Mouse (Mus musculus) right cerebral cortex, postnatal 25 days (tissue): ENCODE results near the gene N4bp2.
A peak's percentile ranks its signal among the peaks of the same experiment; 100 is the strongest.
"Not testable (repeated sequence)": the region's sequence is repeated elsewhere in the genome, so short reads cannot be mapped to it uniquely, and the experiment has no call there.

ENCODE experiments used
- DNase-seq: peaks from one replicate; pipeline ENCODE4 v3.0.0; 2022

Gene N4bp2

DNA sequence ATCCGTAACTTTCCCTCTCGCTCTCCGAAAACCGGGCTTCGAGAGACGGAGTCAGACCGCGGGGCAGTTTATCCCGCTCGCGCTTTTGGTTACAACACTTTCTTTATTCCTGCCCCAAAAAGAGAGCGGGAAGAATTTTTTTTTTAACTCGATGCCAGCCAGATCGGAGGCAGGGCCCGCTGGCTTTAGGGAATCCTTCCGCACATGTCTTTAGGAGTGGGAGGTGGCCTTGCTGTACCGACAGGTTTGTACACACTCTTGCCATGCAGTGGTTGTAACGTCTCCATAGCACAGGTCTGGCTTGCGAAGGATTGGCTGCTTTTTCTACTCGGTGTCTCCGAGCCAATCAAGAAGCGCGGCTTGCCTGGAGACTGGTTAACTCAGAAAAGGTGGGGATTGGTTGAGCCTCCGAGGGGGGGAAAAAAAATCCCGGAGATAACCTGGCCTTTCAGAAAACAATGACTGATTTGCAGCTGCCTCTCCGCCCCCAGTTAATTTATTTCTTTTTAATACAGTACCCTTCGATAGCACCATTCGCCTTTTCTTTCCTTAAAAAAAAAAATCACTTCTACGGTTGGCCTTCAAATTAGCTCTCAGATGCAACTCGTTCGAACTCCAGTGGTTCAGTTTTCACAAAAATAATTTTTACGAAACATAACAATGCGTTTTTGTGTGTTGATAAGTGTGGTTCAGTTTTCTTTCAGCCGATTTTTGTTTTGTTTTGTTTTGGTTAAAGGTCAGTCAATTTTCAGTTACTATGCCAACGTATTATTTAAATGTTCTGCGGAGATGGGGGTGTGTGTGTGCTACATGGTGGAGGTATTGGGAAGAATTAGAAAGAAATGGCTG, 1.7 kb downstream of the N4bp2 start:
- DNase-seq: peak; percentile 87

DNA sequence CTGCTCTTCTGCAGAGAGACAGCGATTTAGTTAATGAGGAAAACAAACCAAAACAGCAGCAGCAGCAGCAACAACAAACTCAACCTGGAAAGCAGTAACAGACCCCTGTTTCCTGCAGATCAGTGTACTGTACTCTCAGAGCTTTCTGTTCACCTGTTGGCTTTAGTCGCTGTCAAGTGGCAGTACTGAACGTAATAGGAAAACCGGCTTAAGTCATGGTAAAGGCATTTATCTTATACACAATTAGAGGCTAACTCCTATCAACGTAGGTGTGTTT, 2.3 kb downstream of the N4bp2 start:
- DNase-seq: no peak

DNA sequence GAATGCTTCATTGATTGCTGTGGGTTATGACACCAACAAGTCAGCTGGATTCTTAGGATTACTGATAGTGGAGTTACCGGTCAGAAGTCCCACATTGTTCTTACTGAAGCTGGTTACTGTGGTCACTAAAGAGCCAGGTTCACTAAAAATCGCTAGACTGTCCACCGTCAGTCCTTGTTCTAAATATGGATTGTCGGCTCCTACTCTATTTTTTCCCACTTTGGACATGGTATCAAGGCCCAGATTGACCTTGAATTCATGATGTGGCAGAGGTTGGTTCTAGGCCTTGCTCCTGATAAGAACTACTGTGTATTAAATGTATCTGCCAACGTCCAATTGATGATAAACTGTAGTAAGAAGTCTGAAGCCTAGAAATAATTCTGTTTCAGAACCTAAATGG, 4.7 kb downstream of the N4bp2 start:
- DNase-seq: no peak

DNA sequence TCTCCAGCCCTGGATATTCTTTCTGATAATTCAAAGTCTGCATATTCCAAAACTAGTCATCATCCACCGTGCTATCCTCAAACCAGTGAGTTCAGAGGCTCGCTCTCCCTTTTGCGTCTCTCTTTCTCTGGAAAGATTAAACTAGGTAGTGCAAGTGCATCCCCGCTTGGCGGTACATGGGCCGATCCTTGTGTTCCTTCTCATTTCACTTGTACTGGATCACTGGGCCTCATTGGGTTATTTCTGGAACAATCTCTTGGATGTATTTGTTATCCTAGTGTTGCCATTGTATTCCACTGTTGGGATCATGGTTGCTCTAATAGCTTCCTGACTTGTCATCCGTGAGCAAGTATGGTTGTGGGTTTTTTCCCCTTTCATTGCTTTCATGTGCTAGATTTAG, 6.7 kb downstream of the N4bp2 start:
- no peak for DNase-seq

DNA sequence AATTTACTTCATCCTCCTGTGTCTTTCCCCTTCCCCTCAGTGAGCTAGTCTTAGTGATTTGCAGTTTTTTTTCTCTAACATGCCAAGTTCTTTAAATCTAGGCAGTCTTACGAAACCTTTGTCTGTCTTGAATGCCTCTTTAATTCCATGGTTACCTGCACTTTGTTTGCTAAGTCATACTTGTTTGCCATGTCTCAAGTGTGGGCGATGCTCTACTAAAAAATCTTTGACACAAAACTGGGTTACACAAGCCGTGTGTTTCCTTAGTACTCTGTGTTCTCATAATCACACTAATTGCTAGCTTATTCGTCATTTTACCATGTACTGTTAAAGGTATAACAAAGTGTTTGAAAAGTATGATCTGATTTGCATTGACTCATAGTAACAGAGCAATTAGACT, 7.2 kb downstream of the N4bp2 start:
- no peak for DNase-seq

DNA sequence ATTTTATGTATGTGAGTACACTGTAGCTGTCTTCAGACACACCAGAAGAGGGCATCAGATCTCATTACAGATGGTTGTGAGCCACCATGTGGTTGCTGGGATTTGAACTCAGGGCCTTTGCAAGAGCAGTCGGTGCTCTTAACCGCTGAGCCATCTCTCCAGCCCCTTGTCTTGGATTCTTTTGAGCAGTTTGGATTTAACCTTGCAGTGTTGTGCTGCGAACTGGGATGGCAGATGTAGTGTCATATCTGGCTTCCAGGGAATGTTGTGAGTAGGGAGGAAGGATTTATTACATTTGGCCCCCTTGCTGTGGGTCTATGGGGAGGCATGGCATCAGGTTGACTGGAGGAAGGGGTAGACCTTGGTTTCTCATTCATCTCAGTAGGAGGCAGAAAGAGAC, 10.6 kb downstream of the N4bp2 start:
- DNase-seq: not testable (repeated sequence)

DNA sequence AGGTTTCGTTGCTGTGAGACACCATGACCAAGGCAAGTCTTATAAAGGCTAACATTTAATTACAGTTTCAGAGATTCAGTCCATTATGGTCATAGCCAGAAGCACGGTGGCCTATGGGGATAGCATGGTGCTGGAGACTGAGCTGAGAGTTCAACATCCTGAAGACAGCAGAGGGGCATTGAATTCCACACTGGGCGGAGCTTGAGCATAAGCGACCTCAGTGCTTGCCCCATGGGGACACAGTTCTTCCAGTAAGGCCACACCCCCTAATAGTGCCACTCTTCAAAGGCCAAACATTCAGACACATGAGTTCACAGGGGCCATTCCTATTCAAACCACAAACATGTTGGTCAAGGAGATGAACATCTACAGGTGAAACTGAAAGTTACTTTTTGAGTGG, 12.8 kb downstream of the N4bp2 start:
- DNase-seq: no peak

DNA sequence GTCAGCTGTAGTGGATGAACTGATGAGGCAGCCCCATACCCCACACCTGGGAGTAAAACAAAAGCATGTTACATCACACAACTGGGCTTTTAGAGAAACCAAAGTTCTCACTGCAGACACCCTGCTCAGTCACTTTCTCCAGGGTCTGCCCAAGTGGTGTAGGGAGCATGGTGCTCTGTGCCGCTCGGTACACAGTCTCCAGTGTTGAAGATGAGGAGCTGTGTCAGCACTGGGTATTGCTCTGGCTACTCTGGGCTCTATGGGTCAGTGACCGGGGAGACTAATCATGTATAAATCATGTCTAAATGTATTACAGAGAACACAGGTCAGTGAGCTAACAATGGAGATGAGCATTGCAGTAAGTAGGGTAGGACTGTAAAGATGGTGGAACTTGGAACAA, 13.6 kb downstream of the N4bp2 start:
- no peak for DNase-seq

DNA sequence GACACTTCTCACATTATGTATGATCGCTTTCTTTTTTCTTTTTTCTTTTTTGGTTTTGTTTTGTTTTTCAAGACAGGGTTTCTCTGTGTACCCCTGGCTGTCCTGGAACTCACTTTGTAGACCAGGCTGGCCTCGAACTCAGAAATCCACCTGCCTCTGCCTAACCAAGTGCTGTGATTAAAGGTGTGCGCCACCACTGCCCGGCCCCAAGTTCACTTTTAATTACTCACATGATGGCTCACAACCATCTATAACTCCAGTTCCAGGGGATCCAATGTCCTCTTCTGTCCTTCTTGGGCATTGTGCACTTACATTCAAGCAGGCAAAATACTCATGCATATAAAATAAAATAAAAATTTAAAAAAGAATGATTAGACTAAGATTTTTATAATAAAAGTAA, 15.7 kb downstream of the N4bp2 start:
- not testable (repeated sequence) for DNase-seq

DNA sequence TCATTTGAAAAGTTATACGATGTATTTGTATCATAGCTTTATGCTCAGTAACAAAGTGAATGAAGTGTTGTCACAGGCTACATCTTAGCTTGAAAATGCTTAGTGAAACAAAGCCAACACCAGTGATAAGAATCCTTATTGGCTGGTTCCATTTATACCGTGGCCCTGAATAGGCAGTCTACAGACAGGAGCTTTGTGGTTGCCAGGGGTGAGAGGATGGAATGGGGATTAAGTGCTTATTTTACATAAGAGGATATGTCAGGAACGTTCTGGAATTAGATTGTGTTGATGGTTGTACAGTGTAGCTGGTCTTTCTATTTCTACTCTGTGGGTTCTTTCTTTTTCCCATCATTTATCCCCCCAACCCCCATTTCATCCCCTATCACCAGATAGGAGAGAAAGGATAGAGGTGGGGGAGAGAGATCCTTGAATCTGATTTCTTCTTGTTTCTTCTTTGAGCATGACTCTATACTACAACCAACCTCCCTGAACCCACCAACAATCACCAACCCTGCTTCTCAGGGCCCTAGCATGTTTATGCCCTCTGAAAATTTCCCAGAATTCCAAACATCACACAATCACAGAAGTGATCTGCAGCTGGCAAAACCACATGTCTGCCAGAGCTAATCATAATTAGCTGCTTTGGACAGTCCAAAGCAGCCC, 16.2 kb downstream of the N4bp2 start:
- no peak for DNase-seq

DNA sequence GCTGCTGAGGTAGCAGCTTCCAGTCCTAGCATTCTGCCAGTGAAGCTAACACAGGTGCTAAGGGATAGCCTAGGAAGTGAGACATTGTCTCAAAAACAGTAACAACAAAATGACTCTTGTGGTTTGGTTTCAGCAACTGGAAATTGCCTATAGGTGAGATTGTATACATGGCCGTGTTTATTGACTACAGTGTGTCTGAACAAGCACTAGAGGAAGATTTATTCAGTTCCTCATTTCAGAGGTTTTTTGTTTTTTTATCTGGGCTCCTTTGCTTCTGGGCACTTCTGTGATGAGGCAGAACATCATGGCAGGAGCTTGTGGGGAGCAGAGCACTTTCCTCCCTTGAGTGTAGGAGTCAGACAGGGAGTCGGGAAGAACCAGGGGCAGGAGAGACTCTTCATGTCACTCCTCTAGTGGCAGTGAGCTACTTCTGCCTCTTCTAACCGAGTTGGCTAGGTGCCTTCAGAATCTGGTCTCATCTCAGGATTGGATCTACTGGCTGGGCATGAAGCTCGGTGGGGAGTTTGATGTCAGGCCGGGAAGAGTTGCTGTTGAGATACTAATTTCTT, 17.9 kb downstream of the N4bp2 start:
- no peak for DNase-seq

DNA sequence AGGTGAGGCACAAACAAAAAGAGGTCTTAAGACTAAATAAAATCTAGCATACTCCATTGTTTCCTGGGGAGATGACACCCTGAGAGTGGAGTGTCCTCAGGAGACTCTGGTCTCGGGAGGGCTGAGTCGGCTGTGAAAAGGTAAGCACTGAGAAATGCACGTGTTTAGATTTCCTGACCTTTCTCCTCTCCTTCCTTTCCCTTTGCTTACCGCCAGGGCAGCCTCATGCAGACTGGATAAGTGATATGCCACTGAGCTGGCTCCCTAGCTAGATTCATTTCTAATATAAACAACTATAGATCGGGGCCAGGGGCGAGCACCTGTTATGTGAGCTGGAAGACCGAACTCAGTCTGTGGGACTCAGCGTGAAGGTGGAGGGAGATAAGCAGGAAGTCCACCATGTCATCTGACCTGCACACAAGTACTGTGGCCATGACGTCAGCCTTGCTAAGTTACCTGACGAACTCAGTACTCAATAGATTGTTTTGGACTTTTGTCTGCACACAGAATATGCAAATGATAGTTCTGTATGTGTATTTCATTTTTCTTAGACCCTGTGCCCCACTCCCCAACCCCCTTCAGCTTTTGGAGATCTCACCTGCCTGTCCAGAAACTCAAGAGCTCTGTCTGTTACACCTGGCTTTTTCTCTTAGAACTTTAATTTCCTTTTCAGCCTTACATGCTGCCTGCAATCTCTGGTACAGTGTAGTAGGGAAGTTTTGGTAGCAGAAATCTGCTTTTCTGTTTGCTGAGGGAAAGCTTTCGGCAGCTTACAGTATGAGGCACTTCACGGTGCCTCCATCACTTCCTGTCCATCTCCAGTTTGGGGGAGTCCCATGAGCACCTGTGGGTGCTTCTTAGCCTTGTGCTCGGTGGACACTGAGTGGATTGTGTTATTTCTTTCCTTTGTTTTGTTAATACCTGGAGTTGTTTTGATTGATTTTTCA, 18.7 kb downstream of the N4bp2 start:
- no peak for DNase-seq

DNA sequence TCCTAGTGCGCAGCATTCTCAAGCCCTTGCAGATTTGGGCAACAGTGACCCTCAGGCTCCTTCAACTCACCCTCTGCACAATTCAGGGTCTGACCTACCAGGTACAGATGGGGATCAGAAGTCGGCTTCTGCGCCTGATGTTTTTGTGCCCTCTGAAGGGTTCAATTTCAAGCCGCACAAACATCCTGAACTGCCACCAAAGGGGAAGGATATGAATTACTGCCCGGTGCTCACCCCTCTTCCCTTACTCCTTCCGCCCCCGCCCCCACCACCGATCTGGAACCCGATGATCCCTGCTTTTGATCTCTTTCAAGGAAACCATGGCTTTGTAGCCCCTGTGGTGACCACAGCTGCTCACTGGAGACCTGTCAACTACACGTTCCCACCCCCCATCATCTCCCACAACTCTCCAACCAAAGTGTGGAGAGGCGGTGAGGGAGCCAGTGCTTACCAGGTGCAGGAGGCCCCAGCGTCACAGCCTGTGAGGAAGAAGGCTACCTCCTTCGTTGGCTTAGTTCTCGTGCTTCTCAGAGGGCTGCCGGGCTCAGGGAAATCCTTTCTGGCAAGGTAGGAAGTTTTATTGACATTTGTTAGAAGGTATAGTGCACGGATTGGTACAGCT, 27.4 kb downstream of the N4bp2 start:
- no peak for DNase-seq

DNA sequence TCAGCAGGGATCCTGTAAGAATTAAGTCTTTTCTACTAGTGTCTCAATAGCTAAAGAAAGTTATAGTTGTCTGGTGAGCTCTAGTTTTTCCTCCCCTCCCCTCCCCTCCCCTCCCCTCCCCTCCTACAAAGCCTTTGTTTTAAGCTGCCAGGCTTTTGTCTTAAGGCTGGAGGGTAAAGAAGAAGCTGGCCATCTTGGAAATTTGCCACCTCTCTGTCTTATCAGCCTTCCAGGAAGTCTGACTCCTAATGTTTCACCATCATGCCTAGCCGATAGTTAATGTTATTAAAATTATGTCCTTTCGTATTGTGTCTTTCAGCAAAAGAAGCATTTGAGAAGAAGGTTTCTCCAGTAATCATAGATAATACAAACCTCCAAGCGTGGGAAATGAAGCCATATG, 30.9 kb downstream of the N4bp2 start:
- DNase-seq: no peak

DNA sequence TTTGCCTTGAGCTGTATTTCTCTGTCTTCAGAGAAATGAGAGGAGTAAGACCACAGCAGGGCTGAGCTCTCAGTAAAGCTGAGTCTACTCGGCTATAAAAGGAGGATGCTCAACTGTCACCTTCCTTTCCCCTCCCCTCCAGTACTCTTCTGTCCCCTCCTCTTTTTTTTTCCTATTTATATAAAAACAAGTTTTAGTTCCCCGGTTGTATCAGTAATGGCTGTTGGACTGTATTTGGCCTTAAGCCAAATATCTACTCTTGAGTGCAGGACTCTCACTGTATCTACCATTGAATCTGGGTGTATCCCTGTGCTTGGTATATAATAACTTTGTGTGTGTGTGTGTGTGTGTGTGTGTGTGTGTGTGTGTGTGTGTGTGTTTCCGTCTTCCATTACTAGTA, 31.4 kb downstream of the N4bp2 start:
- DNase-seq: no peak

DNA sequence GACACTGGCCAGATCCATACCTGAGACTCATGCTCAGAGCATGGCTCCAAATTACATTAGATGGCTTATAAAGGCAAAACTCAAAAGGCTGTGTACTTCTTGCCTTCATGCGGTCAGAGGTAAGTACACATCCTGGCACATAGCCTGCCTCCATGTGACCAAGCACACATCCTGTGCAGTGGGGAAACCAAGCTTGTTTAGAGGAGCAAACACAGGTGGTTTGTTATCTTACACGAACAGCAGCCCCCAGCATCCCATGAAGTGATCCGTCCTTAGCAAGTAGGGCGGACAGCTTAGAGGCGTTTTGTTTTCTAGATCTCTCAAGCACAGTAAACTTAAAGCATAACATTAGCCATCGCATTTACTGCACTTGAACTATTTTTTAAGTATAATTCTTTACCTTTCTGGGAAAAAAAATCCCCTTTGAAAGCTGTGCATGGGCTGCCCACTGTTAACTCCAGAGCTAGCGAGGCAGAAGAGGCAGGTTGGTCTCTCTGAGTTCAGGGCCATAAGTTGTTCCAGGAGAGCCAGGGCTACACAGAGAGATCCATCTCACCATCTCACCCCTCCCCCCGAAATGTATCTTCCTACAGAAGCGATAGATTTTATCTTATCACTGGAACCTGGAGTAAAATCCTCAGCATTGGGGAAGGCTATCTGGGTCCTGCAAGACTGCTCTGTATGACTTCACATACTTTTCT, 32.1 kb downstream of the N4bp2 start:
- no peak for DNase-seq

DNA sequence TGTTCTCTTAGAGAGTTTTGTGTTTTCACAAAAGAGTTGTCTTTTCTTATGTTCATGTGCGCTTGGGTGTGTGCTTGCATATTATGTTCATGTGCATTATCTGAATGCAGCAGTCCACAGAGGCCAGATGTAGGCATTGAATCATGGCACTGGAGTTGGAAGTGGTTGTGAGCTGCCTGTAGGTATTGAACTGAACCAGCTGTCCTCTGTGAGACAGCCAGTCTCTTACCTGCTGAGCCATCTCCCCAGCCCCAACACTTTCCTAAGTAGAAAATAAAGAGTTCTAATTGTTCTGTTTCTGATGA, 32.6 kb downstream of the N4bp2 start:
- DNase-seq: no peak

DNA sequence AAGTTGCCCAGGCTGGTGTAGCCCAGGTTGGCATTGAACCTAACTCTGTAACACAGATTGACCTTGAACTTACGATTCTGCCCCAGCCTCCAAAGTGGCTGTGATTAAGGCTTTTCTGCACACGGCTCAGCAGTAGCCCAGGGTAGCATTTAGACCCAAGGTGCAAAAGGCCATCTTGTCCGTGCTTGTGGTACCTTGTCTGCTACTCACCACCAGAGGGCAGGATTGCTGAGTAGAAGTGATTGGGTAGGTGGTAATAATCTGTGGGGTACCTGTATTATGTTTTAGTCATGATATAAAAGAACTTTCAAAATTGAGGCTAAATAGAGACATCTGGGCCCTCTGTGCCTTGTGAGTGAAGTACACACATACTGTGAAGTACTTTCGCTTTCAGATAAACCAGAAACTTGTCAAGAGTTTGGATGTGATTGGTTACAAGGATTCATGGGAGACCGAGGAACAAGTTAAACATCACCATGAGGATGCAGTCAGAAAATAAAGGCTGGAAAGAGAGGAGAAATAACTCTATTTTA, 60.3 kb downstream of the N4bp2 start:
- DNase-seq: no peak

DNA sequence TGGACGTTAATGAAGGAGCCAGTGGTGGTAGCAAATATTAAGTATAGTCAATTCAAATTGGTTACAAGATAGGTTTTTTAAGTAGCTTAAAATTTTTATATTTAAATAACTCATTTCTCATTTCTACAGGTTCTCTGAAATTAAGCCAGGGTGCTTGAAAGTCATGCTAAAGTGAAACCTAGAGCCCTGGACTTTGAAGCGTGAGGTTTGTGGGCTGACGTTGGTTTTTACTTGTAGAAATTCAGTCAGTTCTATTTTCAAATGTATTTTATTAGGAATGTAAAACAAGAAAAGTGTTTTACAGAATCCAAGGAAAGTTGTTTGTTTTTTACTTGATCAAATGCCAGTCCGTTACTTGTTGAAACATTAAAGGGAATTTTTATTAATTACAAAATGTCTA, 63.2 kb downstream of the N4bp2 start:
- no peak for DNase-seq

DNA sequence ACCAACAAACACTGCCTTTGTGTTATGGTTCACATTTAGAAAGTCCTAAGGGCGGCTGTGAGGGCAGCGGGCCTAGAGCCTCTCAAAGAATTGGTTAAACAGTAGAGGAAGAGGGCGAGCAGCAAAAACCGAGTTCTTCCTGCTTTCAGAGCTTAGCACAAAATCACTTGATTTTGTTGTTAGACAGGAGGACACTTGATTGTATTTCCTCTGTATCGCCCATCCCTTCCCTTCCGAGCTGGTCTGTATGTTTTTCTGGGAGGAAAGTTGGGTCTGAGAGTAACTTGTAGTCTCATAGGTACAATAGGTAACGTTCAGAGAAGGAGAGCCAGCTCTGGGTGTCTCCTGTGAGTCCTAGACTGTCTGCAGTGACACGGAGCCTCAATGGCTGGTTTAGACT, 63.8 kb downstream of the N4bp2 start:
- DNase-seq: no peak

DNA sequence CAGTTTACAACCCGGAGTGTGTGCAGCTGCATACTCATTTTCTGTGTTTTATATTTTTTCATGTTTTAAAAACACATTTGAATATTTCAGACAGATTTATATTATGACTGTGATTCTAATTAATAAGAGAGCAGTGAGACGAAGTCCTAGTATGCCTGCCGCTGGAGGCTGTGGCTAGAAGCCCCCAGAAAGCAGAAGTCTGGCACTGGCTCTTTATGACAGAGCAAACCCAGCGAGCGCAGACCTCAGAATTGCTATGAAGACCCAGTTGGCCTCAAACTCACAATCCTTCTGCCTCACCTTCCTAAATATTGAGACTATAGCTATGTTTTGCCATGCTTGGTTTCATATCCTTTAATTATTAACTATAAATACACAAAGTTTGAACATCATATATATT, 64.9 kb downstream of the N4bp2 start:
- no peak for DNase-seq

DNA sequence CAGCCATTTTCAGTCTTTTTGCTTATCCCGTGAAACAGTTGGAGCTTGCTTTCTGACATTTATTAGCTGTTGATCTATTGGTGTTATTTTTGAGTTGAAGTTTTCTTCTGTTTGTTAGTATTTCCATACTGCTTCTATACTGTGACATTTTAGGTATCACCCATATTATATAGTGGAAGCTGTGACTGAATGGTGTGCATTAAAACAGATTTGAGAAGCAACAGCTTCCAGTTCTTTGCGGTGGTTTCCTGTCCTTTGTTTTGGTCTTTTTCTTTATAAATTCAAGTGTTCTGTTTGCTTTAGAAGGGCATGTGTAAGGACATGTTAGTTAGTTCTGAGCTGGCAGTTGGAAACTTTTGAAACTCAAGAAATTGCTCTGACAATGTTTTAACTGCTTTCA, 65.7 kb downstream of the N4bp2 start:
- no peak for DNase-seq
